Mouse (Mus musculus): ENCODE measurements around the gene Gm26938. TPM values are rescaled to one million over a fixed set of nuclear protein-coding genes. Genes with fewer than 3 reads are reported as not detected.
A peak's percentile ranks its signal among the peaks of the same experiment; 100 is the strongest.

Gene Gm26938
- total RNA-seq, 2 experiments from 2014 or later: not detected

GRCm38 (mm10) chr5:139797473-139798167 lies 28.6 kb downstream of the Gm26938 start:
- peak; percentile 81 to 88 for DNase-seq
- intact Hi-C loops (cut with DNase I): no loop called here

DNA sequence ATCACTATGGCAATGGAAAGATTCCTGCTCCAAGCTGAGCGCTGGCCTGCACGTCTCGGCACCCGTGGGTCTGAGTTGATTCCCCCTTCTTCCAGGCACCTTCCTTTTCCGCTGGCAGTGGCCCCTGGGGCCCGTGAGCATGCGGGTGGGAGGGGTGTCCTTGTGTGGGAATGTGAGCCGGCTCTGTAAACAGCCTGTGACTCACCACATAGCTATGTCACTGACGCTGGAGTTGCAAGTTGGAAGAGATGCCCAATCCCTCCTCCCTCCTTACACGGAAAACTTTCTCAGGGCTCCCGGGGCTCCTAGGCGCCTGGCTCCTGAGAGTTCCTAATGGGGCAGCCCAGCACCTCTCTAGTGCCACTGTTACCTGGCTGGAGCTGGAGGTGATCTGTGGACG lies 29.3 kb downstream of the Gm26938 start:
- intact Hi-C loops (cut with DNase I): no loop called here
- DNase-seq: peak; percentile 79 to 91

DNA sequence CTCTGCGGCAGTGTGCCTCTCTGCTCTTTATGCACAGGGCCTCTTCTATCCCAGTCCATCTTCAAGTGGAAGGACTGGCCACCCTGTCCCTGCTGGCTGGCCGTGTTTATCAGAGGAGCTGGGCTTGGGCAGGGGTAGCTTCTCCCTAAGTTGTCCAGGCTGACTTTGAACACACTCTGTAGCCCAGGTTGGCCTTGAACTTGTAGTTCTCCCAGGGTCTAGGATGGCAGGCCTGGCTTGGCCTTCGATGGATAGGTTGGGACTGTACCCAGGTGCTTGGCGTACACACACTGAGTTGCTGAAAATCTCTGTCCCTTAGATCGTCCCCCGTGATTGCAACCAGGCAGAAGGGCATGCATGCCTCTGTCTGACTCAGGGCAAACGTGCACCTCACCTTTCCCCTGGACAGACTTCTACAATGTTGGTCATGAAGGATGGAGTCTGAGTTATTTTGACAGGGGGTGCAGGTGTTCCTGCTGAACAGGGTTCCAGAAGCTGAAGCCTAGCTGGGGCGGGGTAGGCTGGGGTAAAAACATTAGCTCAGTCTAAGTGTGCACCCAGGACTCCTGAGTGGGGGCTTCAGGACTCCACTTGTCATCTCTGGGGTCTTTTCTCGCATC lies 30.1 kb downstream of the Gm26938 start:
- intact Hi-C loops (cut with DNase I): no loop called here
- DNase-seq: no peak

- DNase-seq: peak in 1 of 2 experiments; percentile 52
- intact Hi-C loops (cut with DNase I): no loop called here
These were observed 31.3 kb downstream of the Gm26938 start for GRCm38 (mm10) chr5:139794938-139795337.

GRCm38 (mm10) chr5:139794137-139794536 lies 32.1 kb downstream of the Gm26938 start:
- DNase-seq: no peak
- intact Hi-C loops (cut with DNase I): no loop called here

DNA sequence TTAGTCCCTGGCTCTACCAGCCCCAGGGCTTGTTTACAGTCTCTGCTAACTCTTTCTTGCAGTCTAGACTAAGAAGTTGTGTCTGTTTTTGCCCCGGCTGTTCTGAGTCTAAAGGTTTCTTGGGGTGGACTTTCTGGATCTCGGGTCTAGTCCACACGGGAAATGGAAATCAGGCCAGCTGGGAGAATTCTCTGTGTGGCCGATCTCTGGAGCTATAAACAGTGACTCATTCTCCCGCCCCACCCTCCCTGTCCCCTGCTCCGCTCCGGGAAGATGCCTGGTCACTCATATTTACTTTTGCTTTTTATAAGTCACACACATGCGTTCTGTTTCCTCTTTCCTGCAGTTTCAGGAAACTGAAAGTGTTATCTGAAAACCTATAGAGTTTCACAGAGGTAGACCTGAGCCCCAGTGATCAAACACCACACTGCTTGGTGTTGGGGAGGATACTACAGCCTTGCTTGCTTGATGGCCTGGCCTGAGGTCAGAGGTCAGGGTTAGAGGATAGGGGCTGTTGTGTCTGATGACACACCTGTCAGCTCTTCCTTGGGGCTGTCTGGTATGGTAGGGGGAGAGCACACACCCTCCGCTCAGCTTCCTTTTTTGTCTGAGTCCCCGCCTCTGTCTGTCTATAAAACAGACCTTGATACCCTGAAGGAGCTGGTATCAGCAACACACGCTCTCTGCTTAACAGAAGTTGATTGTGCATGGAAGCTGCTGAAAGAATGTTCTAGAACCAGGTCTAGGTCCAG lies 32.7 kb downstream of the Gm26938 start:
- no peak for DNase-seq
- intact Hi-C loops (cut with DNase I): no loop called here

DNA sequence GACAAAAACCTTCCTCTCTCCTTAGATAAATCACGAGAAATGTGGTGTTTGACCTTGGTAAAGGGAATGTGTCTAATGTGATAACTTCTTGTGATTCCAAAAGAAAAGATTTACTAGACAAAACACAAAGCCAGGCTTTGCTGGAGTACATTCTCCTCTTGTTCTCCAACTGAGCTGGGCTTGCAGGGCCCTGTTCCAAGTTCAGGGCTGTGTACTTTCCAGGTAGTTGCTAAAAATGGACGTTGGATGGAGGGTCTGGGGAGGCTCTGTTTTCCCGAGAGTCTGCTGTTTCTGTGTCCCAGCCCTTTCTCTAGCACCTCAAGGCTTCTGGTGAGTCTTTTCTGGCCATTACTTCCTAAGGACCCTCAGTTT lies 33.3 kb downstream of the Gm26938 start:
- intact Hi-C loops (cut with DNase I): no loop called here

DNA sequence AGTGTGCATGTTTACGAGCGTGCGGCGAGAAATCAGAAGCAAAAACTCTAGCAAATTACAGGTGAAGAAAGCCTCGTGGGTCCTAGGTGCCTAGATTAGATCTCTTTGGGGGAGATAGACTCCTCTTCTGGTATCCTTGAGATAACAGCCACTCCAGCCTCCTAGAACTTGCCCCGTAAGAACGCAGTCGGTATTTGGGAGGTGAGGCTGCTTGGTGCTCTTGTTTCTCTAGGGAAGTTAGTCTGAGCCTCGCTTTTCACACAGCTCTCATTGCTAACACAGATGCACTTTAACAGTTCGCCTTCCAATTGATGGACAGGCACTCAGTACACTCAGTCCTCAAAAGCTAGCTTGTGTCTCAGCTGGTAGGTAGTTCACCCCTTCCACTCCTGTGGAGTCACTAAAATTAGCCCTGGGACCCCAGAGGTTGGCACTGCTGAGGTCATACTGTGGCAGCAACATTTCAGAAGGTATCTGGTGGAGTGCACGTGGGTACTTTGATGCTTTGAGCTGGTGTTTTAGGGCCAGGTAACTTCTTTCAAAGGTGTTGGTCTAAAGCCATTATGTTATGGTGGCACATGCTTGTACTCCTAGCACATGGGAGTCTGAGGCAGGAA lies 33.9 kb downstream of the Gm26938 start:
- intact Hi-C loops (cut with DNase I): no loop called here
- no peak for DNase-seq

More for the DNA sequence above, 33.3 kb downstream of the Gm26938 start:
- no peak for DNase-seq

GRCm38 (mm10) chr5:139791227-139792158 lies 34.7 kb downstream of the Gm26938 start, which contains the start of gene Mafk:
Mafk (plus strand) TSS chr5:139791513.
- peak; percentile 98 to 99 for DNase-seq
- intact Hi-C loops (cut with DNase I): no loop called here

- DNase-seq: no peak
- intact Hi-C loops (cut with DNase I): no loop called here
These were observed 36.7 kb downstream of the Gm26938 start for GRCm38 (mm10) chr5:139789466-139789865.

- intact Hi-C loops (cut with DNase I): loop anchor here (5.0 kb wide), 1 partner anchor 36 kb away; the partner anchor contains the start of gene Tmem184a
- no peak for DNase-seq
These were observed 44.8 kb downstream of the Gm26938 start for GRCm38 (mm10) chr5:139781406-139781805.

GRCm38 (mm10) chr5:139776966-139777365 lies 49.2 kb downstream of the Gm26938 start:
- intact Hi-C loops (cut with DNase I): no loop called here

DNA sequence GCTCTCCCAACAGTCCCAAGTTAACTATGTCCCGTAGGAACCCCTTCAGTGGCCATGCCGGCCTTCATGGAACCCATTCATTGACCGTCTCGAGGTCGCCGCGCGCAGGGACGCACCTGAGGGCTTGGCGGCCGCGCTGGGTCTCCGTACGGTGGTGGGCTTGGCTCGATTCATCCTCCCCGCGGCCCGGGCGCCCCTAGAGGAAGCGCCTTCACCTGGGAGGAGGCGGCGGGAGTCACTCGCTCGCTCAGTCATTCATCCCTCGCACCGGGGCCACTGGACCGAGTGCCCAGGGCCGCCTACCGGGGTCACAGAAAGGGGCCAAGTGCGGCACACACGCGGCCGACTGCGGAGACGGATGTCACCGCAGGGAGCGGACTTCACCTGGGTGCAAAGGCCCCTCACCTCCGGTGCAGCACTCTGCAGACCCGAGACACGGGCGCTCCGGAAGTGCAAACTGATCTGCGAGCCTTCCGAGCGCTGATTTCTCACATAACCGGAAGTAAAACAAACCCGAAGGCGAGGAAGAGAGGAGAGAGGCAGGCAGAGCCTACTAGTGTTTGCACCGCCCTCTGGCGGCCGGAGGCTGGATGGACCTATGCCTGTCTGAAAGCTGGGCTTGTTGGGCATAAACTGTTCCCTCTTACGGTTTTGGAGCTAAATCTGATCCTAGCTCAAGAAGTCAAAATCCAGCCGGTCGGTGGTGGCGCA lies 50.8 kb downstream of the Gm26938 start, which contains the start of gene Ints1:
Gene Ints1 (minus strand): TSS at position 459 of the 711 bp plus-strand sequence.
- intact Hi-C loops (cut with DNase I): no loop called here
- peak; percentile 92 to 95 for DNase-seq

More at GRCm38 (mm10) chr5:139776966-139777365, 49.2 kb downstream of the Gm26938 start:
- DNase-seq: no peak

DNA sequence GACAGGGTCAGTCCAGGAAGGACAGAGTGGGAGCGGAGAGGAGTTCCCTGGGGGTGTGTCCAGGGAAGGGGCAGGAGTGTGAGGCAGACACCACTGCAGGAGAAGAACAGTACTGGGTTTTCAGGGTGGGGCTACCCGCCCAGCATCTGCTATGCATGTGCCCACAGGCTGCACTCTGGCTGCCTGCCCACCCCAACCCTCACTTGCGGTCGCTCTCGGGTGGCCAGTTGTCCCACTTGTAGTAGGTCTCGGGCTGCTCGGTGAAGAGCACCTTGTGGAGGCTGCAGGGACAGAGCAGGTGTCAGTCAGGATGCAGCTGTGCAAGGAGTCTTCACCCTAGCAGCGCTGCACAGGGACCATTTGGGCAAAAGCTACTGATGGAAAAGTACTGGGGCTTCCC lies 58.0 kb downstream of the Gm26938 start:
- intact Hi-C loops (cut with DNase I): no loop called here
- peak in 1 of 2 experiments; percentile 3 for DNase-seq

GRCm38 (mm10) chr5:139764296-139764695 lies 61.9 kb downstream of the Gm26938 start:
- intact Hi-C loops (cut with DNase I): no loop called here

GRCm38 (mm10) chr5:139758096-139758495 lies 68.1 kb downstream of the Gm26938 start:
- intact Hi-C loops (cut with DNase I): no loop called here
- DNase-seq: no peak

More at GRCm38 (mm10) chr5:139764296-139764695, 61.9 kb downstream of the Gm26938 start:
- no peak for DNase-seq

All from gastrocnemius, postnatal 36 days (tissue).